Mouse (Mus musculus) brain, embryonic 14.5 days (tissue): Measurements from ENCODE around the gene Lhpp.

Source experiments
- CTCF ChIP-seq: fragments of 200-500 bp; IDR thresholded peaks from 2 replicates; pipeline ENCODE4 v1.5.1; 2012; ENCODE audit warnings: inconsistent platforms, mild to moderate bottlenecking, moderate library complexity, borderline replicate concordance; ENCODE audit not compliant: insufficient read depth, insufficient read length; ENCODE audit errors: extremely low read depth
- POLR2A ChIP-seq: fragments of 200-500 bp; IDR thresholded peaks from 2 replicates; pipeline ENCODE4 v1.6.1; 2012; ENCODE audit warnings: mild to moderate bottlenecking, inconsistent platforms, borderline replicate concordance; ENCODE audit not compliant: poor library complexity, insufficient read depth, insufficient read length, severe bottlenecking; ENCODE audit errors: extremely low read depth

DNA sequence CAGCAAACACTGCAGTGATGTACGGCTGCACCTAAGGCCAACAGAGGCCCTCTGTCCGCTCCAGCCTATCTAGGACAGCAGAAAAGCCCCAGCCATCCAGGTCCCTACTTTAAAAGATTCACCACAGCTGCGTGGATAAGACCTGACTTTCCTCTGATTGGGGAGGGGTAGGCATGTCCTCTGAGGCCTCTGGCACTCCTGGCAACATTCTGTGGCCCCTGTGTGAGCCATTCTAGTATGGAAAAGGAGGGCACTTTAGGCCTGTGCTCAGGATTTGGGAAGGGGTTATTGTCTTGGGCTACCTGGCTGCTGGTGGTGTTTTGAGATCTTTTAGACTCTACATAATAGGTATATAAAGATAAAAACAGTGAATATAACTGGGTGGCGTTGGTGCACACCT is 56.1 kb downstream of the Lhpp start:
- TF ChIP-seq CTCF: no peak
- no peak for TF ChIP-seq POLR2A
